Mouse (Mus musculus) bone marrow, adult 2 months (tissue): Measurements from ENCODE around the gene Wdr62.

ENCODE experiments used
- CTCF ChIP-seq: fragments of 200-500 bp; IDR thresholded peaks from 2 replicates; pipeline ENCODE4 v1.5.1; 2011; ENCODE audit warnings: low read length, control low read depth; ENCODE audit not compliant: control insufficient read depth, insufficient read depth
- POLR2A ChIP-seq: fragments of 200-500 bp; IDR thresholded peaks from 2 replicates; pipeline ENCODE4 v1.6.1; 2011; ENCODE audit warnings: low read depth, mild to moderate bottlenecking, control low read depth, low read length, borderline replicate concordance; ENCODE audit not compliant: control insufficient read depth

GRCm38 (mm10) chr7:30327140-30327539, 46.9 kb upstream of the Wdr62 start:
- no peak for TF ChIP-seq CTCF
- TF ChIP-seq POLR2A, result no peak
